Mouse (Mus musculus): ENCODE data around the gene Palld.

The Palld gene

DNA sequence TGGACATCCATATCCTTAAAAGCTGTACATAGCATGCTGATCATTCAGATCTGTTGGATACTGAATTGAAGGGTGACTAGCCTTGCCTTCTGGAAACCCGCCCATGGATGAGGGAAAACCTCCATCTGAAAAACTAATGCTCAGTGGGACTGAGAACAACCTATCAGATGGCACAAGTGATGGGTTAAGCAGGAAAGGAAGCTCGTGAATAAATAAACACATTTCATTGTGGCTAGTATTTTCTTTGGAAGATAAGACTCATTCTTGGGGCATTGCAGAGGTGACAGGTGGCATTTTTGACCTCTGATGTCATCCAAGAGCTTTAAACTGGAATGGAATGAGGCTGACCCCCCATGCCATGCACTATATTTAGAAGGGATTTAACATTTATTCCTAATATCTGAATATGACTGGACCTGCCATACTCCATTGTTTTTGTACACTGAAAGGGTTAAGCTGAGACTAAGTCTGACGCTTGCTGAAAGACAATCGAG is 128.8 kb downstream of the Palld start:
- no peak for DNase-seq

DNA sequence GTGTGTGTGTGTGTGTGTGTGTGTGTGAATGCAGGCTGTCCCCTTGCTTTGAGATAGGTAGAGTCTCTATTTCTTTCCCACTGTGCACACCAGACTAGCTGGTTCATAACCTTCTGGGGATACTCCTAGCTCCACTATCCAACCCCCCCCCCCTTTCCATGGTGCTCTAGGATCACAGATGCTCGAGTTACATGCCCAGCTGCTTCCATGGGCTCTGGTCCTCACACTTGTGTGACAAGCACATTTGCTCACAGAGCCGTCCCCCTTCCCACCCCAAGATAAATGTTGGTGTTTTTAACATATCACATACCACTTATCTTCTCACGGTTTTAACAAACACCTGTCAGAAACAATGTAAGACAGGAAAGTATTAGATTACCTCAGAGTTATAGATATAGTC is 131.2 kb downstream of the Palld start:
- DNase-seq: no peak

DNA sequence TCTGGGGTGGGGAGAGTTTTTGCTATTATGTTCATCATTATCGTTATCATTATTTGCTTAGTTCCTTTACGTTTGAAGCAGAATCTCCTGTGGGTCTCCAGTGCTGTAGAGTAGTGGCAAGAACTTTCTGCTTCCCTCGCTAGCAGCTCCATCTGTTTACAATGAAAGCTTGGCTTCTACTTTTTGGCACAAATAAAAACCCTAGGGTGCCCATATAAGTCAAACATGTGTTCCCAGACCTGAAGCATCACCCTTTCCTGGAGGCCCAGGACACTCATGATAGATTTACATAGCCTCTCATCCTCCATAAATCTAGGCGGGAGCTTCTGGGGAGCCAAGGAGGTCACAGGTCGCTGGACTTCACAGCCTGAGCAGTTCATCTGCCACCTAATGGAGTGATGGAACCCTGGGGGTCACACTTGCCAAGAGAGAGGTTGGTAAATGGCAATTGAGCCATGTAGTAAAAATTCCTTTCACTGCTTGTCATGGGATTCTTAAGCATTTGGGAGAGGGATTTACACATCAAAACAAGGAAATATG is 133.1 kb downstream of the Palld start:
- DNase-seq: no peak

DNA sequence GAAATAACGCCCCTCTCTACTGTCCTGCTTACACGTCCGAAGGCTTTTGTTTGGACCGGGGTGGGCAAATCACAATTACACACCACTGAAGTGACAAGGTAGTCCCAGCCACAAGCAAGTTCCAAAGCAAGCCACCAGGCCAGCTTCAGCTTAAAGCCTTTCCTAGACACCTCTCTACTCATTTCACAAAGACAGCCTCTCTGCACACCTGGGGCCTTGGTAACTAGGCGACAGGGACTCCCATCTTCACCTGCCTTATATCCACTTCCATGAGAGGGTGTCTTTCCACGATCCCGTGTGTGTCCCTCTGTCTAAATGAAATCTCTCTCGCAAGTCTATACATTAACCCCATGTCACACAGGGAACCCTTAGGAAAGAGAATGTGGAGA is 142.3 kb downstream of the Palld start:
- no peak for DNase-seq

DNA sequence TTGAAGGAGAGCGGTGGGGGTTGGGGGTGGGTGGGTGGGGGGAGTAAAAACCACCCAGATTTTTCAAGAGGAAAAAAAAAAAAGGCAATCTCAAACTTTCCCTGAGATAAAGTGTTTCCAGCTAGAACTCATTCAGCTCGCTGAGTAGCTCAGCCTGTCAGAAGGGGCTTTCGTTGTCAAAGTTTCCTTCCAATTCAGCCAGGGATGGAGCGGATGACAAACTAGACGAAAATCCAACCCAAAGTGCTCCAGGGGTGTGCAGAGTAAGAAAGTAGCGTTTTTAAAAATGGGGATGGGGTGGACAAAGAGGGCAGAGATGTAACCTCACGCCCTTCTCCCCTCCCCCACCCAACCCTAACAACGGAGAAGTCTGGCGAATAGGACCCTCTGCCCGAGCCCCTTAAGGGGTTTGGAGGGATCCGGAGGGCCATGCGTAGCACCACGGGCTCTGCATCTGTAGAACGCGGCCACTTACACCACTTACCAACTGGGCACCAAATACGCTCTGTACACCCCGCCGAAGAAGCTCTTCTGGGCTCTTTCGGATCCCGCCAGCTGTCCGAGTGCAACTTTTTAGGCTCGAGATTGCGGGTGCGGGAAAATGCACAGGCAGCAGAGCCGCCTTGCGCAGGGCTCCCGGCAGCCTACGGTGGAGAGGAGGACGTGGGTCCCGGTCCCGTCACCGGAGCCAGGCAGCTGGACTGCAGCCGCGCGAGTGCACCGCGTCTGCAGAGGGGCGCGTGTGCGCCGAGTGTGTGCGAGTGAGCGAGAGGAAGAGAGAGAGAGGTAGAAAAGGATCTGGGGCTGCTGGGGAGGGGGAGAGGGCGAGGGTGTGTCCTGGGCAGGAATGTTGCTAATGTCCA is 142.9 kb downstream of the Palld start:
- DNase-seq: peak; percentile 16 to 17

DNA sequence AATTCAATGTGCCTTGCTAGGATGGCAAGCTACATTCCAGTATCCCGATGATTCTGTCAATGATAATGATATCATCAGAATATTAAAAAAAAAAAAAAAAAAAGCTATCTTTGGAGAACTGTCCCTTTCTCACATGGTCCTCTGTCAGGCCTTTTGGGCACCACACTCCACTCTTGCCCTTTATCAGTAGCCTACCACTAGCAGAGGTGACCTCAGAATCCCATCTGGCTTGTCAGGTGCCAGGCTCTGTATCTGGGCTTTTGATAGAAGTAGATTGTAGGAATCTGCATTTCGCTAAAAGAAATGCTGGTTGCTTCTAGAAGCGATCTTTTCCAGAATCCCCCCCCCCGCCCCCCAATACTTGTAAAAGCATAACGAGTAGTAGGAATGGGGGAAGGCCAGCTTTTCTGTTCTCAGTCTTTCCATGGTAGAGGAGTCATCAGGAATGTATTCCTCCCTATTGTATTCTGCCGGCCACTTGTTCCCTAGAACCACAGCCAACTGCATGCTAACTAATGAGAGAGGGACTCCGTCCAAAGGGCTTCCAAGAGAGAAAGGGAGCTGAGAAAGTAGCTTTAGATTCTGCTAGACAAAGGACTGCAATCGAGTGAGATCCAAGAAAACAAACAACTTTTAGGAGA is 143.7 kb downstream of the Palld start:
- DNase-seq: no peak

DNA sequence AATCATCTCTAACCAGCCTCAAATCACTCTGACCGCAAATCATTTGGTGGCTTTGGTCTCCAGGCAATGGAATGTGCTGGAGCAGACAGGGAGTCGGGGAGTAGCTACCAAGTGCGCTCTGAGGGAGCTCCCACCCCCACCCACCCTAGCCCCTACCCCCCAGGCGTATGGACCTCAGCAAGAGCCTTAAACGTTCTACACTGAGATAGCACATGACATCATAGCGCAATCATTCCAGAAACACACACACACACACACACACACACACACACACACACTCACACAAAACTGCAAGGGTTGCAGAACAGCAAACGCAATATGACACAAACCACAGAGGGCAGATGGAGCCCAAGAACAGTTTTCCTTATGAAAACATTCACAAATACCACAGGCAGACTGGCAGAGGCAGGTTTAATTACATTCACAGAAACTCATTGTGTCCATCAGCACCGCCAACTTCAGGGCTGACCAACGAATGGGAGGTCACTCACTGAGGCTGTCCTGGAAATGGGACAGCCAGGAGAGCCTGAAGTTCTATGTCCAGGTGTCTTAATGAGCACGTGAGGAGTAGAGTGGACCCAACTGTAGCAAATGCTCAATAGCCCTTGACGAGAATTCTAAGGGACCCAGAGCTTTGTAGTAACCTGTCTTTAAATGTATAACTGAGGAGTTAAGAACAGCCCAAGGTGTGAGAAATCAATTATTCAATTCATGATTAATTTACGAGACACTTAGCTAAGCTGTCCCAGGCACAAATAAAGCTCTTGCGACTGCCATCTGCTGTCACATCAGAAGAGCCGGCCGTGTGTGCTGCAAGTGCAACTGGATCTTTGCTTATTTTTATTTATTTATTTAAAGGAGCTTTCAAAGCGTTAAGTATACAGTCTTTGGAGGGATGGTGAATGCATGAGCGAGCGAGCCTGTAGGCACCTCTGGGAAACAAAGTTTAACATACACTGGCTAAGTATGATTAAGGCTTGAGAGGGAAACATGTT is 145.2 kb downstream of the Palld start:
- DNase-seq: no peak

DNA sequence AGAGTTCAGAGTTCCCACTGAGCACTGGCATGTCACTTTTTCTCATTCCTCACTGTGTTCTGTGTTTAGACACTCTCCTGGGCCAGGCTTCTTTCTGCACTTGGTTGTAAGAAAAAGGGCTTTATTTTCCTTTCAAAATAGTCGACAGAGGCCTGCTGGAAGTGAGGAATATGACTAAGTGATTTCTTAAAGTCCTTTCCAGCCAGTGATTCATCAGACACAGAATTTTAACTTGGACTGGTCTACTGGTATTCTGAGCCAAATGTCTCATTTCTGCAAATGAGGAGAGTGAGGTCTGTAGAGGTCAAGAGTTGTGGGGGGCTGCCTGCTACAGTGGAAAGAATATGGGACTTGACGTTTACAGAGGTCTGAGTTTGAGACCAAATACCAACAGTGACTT is 147.3 kb downstream of the Palld start:
- DNase-seq: no peak

DNA sequence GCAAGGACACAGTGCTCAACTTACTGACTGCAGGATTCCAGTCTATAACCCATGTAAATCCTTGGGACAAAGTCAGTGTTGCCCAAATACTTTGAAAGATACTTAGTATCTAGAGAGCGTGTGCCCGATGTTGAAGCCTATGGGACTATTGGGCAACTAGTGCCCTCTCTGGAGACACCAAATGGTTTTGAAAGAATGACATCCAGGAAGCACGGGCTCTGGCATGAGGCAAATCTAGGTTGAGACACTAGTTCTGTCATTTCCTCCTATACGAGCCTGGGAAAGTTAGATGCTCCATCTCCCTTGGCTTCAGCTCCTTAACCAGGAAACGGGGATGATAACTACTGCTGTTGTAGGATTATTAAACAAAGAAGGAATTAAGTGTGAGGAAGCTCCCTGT is 155.4 kb downstream of the Palld start:
- DNase-seq: no peak

DNA sequence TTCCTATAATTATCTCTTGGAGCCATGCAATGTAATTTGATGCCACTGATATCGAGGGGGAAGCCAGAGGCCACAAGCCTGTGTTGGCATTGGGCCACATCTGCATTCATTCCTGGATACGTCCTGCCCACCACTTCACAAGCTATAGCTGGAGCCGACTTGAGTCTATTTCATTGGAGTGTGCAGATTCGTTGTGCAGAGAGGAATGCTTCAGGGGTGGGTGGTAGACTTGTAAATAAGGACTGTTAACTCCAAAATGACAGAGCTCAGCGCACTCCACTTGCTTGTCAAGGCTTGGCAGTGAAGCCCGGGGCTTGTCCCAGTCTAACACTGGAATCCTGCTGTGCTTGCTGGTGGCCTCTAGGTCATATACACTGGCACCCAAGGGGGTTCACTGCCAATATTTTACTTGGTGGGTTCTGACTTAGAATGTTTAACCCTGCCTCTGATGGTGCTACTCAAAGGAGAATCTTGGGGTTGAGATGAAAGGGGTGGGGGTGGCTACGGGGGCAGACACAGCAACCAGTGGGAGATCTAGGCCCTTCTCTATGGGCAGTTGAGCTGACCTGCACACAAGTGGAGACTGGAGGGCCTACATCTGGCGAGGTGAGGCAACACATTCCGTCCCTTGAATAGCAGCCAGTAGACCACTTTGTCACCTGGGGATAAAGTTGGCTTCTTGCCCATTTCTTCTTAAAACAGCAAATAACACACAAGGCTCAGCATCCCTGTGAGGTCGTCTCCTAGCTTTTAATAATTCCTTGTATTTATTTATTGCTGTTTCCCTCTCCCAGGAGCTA is 157.1 kb downstream of the Palld start:
- DNase-seq: no peak

DNA sequence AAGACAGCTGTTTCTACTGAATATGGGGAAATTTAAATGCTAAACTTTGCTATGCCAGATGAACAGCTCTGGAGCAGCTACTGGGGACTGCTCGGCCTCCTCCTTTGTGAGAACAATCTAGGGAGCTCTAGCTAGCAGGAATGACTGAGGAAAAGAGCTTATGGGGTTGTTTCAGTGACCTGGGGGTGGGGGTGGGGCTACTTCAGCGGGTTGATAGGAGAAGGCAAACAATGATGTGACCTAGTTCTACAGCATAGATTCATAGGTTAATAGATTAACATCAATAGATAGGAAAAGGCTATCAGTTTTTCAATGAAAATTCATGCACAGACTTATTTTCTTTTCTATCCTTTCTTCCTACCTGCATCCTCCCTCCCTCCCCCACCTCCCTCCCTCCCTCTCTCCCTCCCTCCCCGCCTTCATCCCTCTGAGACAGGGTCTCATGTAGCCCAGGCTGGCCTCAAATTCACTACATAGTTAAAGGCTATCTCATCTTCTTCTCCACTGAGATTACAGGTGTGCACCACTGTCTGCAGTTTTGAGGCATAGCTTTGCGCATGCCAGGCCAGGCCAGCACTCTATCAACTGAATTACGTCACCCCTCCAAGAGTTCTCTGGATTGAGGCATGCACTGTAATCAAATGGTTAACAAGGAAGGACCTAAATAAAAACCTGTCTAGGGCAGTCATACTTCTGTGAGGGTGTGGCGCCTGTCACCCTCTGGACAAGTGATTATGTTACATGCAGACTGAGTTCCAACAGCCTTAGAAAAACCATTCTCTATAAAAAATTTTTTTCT is 158.5 kb downstream of the Palld start:
- DNase-seq: no peak

DNA sequence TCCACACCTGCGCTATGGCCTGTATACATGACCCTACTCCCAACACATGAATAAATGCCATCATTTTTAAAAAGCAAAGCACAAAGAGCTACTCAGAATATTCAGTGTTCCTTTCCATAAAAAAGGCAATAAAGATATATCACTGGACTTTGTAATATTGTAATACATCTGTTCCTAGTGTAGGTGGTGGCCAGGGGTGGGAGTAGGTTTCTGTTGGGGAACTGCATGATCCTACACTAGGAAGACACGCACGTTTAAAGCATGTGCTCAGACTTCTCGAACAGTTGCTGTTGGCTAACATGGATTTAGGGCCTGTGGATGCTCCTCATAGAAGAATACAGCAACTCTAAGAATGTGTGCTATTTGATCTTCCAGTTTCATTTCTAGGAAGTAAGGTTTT is 165.0 kb downstream of the Palld start:
- DNase-seq: no peak

DNA sequence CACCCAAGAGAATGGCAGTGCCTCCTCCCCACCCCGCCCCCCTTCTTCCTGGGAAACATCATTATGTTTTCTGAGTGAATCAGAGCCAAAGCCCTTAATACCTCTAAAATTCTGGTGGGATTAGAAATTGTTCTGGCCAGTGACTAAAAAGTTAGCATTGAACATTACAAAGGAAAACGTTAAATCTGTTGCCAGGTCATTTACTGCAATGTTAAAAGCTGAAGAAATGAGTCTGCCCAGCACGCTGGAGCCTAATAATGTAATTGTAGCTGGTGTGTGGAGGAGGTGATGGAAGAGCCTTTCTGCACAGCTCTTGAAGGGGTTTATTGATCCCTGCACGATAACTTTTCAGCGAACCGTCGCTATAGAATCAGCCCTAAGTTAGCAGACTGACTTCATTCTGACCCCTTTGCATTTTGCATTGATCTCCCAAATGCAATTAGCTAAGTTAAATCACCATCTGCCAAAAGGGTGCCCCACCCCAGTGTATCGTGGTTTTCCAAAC is 165.7 kb downstream of the Palld start:
- no peak for DNase-seq

DNA sequence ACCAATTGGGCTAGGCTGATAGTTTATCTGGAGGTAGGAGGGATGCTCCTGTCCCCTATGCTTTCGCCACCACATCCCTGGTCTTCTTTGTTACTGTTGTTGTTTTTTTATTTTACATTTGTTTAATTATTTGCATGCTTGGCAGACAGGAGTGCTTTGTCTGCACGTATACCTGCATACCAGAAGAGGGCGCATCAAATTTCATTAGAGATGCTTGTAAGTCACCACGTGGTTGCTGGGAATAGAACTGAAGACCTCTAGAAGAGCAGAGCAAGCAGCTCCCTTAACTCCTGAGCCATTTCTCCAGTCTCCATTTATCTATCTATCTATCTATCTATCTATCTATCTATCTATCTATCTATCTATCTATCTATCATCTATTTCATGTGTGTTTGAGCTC is 166.4 kb downstream of the Palld start:
- DNase-seq: no peak

DNA sequence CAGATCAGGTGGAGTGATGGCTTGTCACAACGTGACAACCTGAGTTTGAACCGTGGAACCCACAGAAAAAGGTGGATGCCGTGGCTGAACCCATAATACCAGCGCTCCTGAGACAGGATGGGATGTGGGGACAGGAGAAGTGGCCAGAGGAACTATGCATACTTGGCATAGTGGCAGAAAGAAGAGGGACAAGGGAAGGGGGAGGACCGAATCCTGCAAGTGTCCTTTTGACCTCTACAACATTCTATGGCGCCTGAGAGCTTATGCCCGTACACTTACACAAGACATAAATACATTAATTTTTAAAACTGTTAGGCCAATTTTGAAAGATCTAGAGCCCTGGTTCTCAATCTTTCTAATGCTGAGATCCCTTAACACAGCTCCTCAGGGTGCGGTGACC is 168.3 kb downstream of the Palld start:
- no peak for DNase-seq

DNA sequence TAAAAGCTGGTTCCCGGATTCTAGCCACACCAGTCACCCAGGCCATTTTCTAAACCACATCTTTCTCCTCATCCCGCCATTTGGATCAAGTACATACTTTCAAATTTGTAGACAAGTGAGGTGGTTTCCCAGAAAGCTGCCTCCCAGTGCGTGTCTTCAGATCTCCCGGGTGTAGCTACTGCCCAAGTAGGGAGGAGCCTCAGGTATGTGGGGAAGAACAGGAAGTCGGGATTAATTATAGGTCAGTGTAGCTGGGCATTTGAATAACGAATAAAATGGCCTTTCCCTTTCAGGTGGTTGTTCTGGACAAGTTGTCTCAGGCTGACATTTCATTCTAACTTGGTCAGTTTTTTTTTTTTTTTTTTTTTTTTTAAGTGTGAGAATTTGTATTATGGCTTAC is 170.3 kb downstream of the Palld start:
- no peak for DNase-seq

DNA sequence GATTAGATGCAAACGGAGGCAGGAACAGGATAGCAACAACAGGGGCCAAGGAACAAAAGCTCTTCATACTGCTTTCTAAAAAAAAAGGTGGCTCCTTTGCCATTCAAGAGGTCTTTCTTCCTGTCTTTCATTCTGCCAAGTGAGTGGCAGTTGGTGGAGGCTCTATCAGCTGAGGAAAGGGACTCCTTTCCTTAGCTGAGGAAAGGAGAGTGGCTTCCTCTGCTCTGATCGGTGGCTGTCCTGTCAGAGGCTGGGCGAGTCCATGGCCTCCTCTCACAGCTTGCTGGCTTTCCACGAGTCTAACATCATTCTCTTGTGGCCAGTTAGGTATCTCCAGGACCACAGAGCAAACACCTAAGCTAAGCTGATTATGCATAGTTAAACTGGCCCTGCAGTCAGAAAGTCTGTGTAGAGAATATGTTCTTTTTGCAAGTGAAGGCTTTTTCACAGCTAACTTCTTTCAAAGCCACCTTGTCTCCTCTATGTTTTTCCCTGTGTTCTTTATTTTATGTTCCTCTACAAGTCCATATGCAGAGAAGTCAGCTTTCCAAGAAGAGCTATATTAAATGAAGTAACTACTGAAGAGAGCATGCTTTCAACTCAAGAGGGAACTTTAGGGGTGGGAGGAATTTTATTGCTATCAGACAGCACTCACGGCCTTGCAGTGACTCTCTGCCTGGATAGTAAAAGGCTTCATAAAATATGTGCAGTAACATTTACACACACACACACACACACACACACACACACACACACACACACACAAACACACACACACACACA is 171.0 kb downstream of the Palld start:
- DNase-seq: no peak

DNA sequence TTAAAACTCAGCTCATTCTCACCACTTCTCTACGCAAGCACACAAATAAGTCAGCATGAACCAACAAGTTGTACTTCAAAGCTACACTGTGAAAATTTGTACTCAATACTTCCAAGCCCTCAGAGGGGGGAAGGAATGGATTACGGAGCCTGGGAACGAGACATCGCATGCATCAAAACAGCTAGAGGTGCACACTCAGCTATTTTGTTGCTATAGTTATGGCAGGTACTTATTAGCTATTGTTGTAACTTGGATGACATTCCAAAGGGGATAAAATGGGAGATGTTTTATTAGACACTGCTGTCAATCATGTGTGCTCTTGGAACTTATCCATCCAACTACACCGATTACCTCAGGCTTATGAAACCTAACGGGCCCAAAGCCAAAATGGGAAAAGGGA is 171.8 kb downstream of the Palld start:
- no peak for DNase-seq

DNA sequence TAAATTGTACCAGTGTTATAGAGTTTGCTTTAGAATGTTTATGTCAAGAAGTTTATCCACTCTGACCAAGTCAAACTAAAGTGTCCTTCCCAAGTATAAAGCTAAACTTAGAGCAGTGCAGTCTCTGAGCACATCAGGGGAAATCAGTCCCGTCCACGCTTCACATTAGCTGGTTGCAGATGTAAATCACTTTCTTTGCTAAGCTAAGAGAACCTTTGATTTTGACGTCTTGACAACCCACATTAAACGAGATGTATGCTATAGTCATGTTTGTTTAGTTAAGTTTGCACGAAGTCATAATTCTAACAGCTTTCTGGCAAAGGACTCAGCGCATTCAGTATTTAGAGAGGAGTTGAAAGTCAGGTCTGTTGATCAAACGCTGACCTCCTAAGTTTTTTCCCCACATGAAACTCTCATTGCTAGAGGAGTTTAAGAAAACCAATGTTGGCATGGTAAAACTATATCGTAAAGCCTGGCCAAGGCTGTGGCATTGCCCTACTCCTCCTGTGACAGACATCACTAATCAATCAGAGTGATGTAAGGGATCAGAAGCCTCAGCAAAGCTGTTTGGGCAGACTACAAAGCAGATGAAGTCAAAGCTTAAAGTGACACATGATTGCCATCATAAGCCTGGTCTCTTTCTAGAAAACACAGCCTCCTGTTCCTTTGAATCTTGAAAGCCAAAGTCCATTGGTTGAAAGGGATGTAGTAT is 177.0 kb downstream of the Palld start:
- no peak for DNase-seq
